In the genomic region with DNA sequence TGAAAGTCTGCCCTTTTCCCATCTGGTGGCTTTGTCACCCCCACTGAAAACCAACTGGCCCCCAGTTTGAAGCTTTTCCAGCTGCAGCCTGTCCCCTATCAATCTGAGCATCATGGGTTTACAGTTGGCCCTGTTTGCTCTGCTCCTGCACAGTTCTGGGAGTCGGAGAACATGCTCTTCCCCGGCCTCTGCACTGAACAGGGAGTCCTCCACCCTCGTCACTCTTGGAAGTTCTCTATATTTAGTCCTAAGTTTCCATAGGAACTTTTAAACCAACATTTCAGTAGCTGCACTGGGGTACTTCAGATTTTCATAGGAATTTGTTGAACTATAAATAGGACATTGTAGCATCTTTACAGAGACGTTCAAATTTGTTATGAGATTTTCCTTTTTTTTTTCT, we compare ENCODE assay signal across 11 mouse cellular contexts. TPM values are rescaled to one million over a fixed set of nuclear protein-coding genes. Genes with fewer than 3 reads are reported as not detected.
"Had no signal": no experiment of that assay in that cellular context is flagged by ENCODE, and none has a peak within 500 bp of the region (broad histone marks: within the 10 kb centered on the region; RNA-seq: fewer than 3 reads in every experiment).

No protein-coding gene starts in this region.

- DNase-seq: liver, postnatal 0 days; lung, adult 2 months; lung, postnatal 14 days; lung, postnatal 36 days; thymus, adult 2 months; thymus, postnatal 25 days; thymus, postnatal 4 days had no signal

RNA-seq across cellular contexts. Expression of a gene that starts 53.1 kb away (rescaled TPM):
- total RNA-seq: megakaryocyte progenitor cell, adult 5-6 weeks; midbrain, postnatal 0 days; monocyte, adult 5-6 weeks; neutrophil, adult 5-6 weeks had no signal
